Mouse (Mus musculus) stomach, embryonic 16.5 days (tissue): ENCODE measurements around the gene Gkn2. TPM values are rescaled to one million over a fixed set of nuclear protein-coding genes. Genes with fewer than 3 reads are reported as not detected.

Experiments
- ATAC-seq: fragments of 200-750 bp; cut with Nextera tagmentation; 2 replicates; pipeline ENCODE4 v1.8.0; 2017; ENCODE audit warnings: moderate number of reproducible peaks, moderate TSS enrichment; ENCODE audit not compliant: insufficient read depth, low FRiP score
- H3K27ac ChIP-seq: fragments of 300-500 bp; sonication (generic); 2 replicates; pipeline ENCODE4 v1.5.1; 2014; ENCODE audit warnings: low read length
- H3K27me3 ChIP-seq: fragments of 300-500 bp; sonication (generic); 2 replicates; pipeline ENCODE4 v1.6.1; 2014; ENCODE audit warnings: low read length, control low read depth, mixed read lengths; ENCODE audit not compliant: control insufficient read depth, insufficient read depth
- H3K36me3 ChIP-seq: fragments of 300-500 bp; sonication (generic); 2 replicates; pipeline ENCODE4 v1.6.1; 2014; ENCODE audit warnings: low read length; ENCODE audit not compliant: control insufficient read depth, insufficient read depth
- H3K4me1 ChIP-seq: fragments of 300-500 bp; sonication (generic); 2 replicates; pipeline ENCODE4 v1.6.1; 2014; ENCODE audit warnings: low read length, control low read depth, mixed read lengths; ENCODE audit not compliant: control insufficient read depth, insufficient read depth
- H3K4me2 ChIP-seq: fragments of 300-500 bp; sonication (generic); 2 replicates; pipeline ENCODE4 v1.6.1; 2014; ENCODE audit warnings: low read depth, low read length, mixed read lengths
- H3K4me3 ChIP-seq: fragments of 300-500 bp; sonication (generic); replicated peaks from 2 replicates; pipeline ENCODE4 v1.5.1; 2014; ENCODE audit warnings: mild to moderate bottlenecking, low read length
- H3K9ac ChIP-seq: fragments of 300-500 bp; sonication (generic); 2 replicates; pipeline ENCODE4 v1.6.1; 2014; ENCODE audit warnings: low read length
- H3K9me3 ChIP-seq: fragments of 300-500 bp; sonication (generic); replicated peaks from 2 replicates; pipeline ENCODE4 v1.6.1; 2016; ENCODE audit warnings: low read length, control low read depth; ENCODE audit not compliant: control insufficient read depth
- WGBS: fragments of 180-500 bp; shearing (Covaris S2); extraction: QIAGEN DNeasy Blood & Tissue Kit; methylation state at CpG from one replicate; pipeline ENCODE4 v1.1.7; 2014; 5-methylcytosine and 5-hydroxymethylcytosine counted together
- polyA plus RNA-seq: library from polyadenylated mRNA; unstranded; fragments of >200 nt; fragmentation: Nextera tagmentation; extraction: Ambion mirVana; gene quantifications from 2 replicates; pipeline ENCODE4 v1.2.1, GENCODE M21; 2015

The Gkn2 gene
- polyA plus RNA-seq, 1 experiment from 2014 or later, result 9.3 TPM

GRCm38 (mm10) chr6:87427616-87428015 is 54.5 kb downstream of the Gkn2 start:
- no peak overlapping the region for H3K4me3 ChIP-seq
- H3K4me1 ChIP-seq, result no peaks in the 10 kb centered on the region
- H3K36me3 ChIP-seq, result no peaks in the 10 kb centered on the region
- no peak overlapping the region for H3K4me2 ChIP-seq
- H3K27ac ChIP-seq, result no peak overlapping the region
- H3K27me3 ChIP-seq, result no peaks in the 10 kb centered on the region
- ATAC-seq, result no peak
- H3K9me3 ChIP-seq, result no peaks in the 10 kb centered on the region
- no peak overlapping the region for H3K9ac ChIP-seq
- WGBS, result 83% methylated on average over 8 of the region's 8 CpGs

GRCm38 (mm10) chr6:87428487-87429044 is 55.4 kb downstream of the Gkn2 start, which contains the start of gene Bmp10:
Bmp10 (plus strand) TSS chr6:87428994.
- WGBS, result 41% methylated on average over 7 of the region's 7 CpGs
- no peak for ATAC-seq
- no peaks in the 10 kb centered on the region for H3K27me3 ChIP-seq

More at GRCm38 (mm10) chr6:87428487-87429044, 55.4 kb downstream of the Gkn2 start, which contains the start of gene Bmp10:
- Histone ChIP-seq H3K4me1 (no peaks in the 10 kb centered on the region), H3K36me3 (no peaks in the 10 kb centered on the region), H3K4me2 (no peak within 1 kb of the TSS), H3K27ac (no peak within 1 kb of the TSS), H3K9me3 (no peaks in the 10 kb centered on the region), H3K9ac (no peak within 1 kb of the TSS), H3K4me3 (no peak within 1 kb of the TSS)

Other genes with a start within 250 kb of the Gkn2 start
- 7.8 and 8.0 TPM in 2 replicates for gene Antxr1, start 37.5 kb upstream of the Gkn2 start, polyA plus RNA-seq
- 6.3 and 21.0 TPM in 2 replicates for gene Gkn1, start 22.4 kb upstream of the Gkn2 start, polyA plus RNA-seq
- gene Gkn3, start 15.6 kb downstream of the Gkn2 start, polyA plus RNA-seq, result 8.3 and 14.5 TPM in 2 replicates
- not detected in 2 replicates for gene Bmp10, start 55.6 kb downstream of the Gkn2 start, polyA plus RNA-seq
- gene Arhgap25, start 159.9 kb downstream of the Gkn2 start, polyA plus RNA-seq, result 6.4 and 8.2 TPM in 2 replicates
- gene Prokr1, start 217.4 kb downstream of the Gkn2 start, polyA plus RNA-seq, result 3.2 and 3.3 TPM in 2 replicates